Mouse (Mus musculus): Measurements from ENCODE around the gene Btrc. TPM values are rescaled to one million over a fixed set of nuclear protein-coding genes. Genes with fewer than 3 reads are reported as not detected.

The Btrc gene
- polyA plus RNA-seq, 1 experiment: 11.2 TPM

DNA sequence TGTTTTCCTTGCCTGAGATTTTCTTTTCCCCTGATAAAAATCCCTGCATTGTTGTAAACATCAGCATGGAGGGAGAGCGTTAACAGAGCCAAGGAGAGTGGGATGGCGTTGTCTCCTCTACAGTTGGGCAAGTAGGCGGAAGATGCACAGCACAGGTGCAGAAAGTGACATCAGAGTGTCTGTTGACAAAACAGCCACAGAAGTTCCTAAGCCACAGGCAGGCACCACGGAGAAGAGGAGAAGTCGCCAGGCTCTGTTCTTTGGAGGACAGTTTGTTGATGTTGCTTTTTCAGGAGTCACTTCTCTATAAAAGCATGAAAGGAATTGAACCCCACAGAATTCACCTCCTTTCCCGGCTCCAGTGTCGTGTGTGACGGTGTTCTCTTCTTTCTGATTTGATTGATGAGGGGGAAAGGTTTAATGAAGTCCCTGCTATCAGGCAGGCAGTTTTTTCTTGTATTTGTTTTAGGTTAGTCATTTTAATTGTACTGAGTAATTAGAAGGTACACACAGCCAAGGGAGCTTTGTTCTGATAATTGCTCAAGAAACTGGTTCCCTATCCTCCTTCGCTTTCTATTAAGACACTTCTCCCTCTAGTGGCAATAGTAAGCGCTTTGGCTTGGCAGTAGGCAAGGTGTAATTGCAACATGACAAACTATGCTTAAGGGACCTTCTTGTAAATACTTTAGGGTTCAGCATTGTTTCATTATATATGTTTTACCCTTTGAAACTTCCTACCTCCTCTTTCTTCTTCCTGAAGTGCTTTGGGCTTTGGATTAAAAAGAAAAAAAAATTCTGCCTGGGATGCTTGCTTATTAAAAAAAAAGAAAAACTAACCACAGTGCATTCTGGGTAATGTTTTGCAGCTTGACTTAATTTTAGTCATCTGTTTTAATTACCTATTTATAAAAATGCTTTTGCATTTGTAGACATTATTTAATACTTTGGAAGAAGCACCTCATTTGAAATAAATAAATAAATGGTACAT lies 97.5 kb downstream of the Btrc start:
- Histone ChIP-seq H3K27me3 (ENCODE audit: control insufficient read depth, insufficient read depth, low read length) (no peaks in the 10 kb centered on the region), H3K4me3 (ENCODE audit: extremely low read depth, insufficient read depth, insufficient read length) (no peak overlapping the region), H3K27ac (ENCODE audit: insufficient read depth, low read length) (no peak overlapping the region), H3K4me1 (ENCODE audit: control insufficient read depth, insufficient read depth, insufficient read length) (no peaks in the 10 kb centered on the region), H3K36me3 (ENCODE audit: control insufficient read depth, insufficient read depth, low read length) (peaks cover 1% of the 10 kb centered on the region; the same call in 1 of the 2 replicates)
- TF ChIP-seq POLR2A (IDR thresholded peaks at IDR 0.05; ENCODE audit: low read depth, low read length): no peak
- TF ChIP-seq CTCF (IDR thresholded peaks at IDR 0.05; ENCODE audit: extremely low read depth, insufficient read depth, insufficient read length, insufficient replicate concordance): no peak
- WGBS: 76% methylated on average over 10 of the region's 10 CpGs
- no peak for DNase-seq (ENCODE audit: low read depth in 1 of 2, low spot score in 2 of 2)

DNA sequence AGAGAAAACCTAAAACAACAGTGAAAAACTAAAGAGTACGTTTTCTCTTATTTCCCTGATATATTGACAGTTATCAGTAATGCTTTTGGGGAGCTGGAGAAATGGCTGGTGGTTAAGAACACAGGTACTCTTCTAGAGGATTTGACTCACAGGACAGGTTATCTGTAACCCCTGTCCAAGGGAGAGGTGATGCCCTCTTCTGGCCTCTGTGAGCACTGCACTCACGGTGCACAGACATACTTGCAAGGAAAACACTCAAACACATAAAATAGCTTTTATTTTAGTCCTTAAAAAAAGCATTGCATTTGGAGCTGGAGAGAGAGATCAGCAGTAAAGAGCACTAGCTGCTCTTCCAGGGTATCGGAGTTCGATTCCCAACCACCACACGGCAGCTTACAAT lies 106.2 kb downstream of the Btrc start:
- Histone ChIP-seq H3K36me3 (ENCODE audit: control insufficient read depth, insufficient read depth, low read length) (no peaks in the 10 kb centered on the region), H3K27me3 (ENCODE audit: control insufficient read depth, insufficient read depth, low read length) (no peaks in the 10 kb centered on the region), H3K4me1 (ENCODE audit: control insufficient read depth, insufficient read depth, insufficient read length) (peaks cover 2% of the 10 kb centered on the region; the same call in 1 of the 2 replicates), H3K27ac (ENCODE audit: insufficient read depth, low read length) (no peak overlapping the region), H3K4me3 (ENCODE audit: extremely low read depth, insufficient read depth, insufficient read length) (no peak overlapping the region)
- DNase-seq (ENCODE audit: low read depth in 1 of 2, low spot score in 2 of 2): no peak
- TF ChIP-seq CTCF (IDR thresholded peaks at IDR 0.05; ENCODE audit: extremely low read depth, insufficient read depth, insufficient read length, insufficient replicate concordance) (no peak), POLR2A (IDR thresholded peaks at IDR 0.05; ENCODE audit: low read depth, low read length) (no peak)
- WGBS: 99% methylated on average over 5 of the region's 5 CpGs

DNA sequence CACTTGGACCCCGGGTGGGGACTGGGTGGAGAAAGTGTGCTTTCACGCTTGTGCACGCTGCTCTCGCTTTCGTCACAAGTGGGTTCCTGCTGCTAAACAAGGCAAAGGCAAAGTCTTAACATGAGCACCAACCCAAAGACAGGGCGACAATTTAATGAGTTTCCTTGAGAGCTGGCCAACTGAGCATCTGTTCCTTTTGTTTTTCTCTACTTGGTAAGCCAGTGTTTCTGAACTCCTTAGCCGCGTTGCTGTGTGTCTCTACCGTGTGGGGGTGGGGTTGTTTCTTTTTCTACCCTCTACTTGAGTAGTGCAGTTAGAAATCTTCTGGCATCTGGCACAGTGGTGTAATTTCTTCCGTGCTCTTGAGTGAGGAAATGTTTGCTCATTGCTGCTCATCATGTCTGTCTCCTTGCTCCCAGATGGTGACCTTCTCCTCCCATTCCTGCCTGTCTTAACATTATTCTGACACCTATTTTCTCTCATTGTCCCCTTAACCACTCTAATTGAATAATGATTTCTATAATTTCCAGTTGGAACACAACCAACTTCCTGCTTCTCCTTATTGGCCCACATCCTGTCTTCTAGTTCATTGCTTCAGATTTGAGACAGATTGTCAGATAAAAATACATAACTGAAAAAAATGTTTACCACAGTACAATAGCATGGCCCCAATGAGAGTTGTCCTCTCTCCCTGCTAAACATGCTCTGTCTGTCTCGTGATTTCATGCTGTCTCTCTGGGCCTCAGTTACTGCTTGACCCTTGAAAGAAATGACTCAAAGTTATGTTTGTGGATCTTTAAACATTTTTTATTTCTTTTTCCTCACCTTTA lies 109.4 kb downstream of the Btrc start:
- no peaks in the 10 kb centered on the region for H3K27me3 ChIP-seq (ENCODE audit: control insufficient read depth, insufficient read depth, low read length)
- WGBS: 15% methylated on average over 11 of the region's 11 CpGs
- no peaks in the 10 kb centered on the region for H3K36me3 ChIP-seq (ENCODE audit: control insufficient read depth, insufficient read depth, low read length)
- DNase-seq (ENCODE audit: low read depth in 1 of 2, low spot score in 2 of 2): peak; percentile 32 to 50
- peaks cover 6% of the 10 kb centered on the region for H3K4me1 ChIP-seq (ENCODE audit: control insufficient read depth, insufficient read depth, insufficient read length)
- peak overlapping the region; percentile 77 for H3K27ac ChIP-seq (ENCODE audit: insufficient read depth, low read length)
- TF ChIP-seq CTCF (IDR thresholded peaks at IDR 0.05; ENCODE audit: extremely low read depth, insufficient read depth, insufficient read length, insufficient replicate concordance) (no peak), POLR2A (IDR thresholded peaks at IDR 0.05; ENCODE audit: low read depth, low read length) (no peak)
- peak overlapping the region; percentile 49 for H3K4me3 ChIP-seq (ENCODE audit: extremely low read depth, insufficient read depth, insufficient read length)

DNA sequence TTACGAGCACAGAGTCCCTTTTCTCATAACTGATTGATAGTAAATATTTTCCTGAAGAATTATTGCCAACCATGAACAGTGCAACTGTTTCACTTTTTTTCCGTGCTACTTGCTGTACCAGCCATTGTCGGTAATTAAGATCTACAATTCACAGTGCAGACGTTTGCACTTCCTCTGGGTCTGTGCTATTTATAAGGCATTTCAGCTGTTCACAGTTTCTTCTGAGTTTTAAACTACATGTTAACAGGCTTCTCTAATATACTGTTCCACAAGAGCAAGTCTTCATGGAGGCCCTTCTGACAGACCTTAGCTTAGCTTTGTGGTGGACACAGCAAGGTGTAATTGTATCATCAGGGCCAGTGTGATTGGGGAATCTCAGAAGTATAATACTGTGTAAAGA lies 111.2 kb downstream of the Btrc start:
- no peak for TF ChIP-seq POLR2A (IDR thresholded peaks at IDR 0.05; ENCODE audit: low read depth, low read length)
- no peak for TF ChIP-seq CTCF (IDR thresholded peaks at IDR 0.05; ENCODE audit: extremely low read depth, insufficient read depth, insufficient read length, insufficient replicate concordance)
- Histone ChIP-seq H3K4me3 (ENCODE audit: extremely low read depth, insufficient read depth, insufficient read length) (no peak overlapping the region), H3K4me1 (ENCODE audit: control insufficient read depth, insufficient read depth, insufficient read length) (peaks cover 6% of the 10 kb centered on the region), H3K27me3 (ENCODE audit: control insufficient read depth, insufficient read depth, low read length) (no peaks in the 10 kb centered on the region), H3K27ac (ENCODE audit: insufficient read depth, low read length) (no peak overlapping the region; the same call in 1 of the 2 replicates), H3K36me3 (ENCODE audit: control insufficient read depth, insufficient read depth, low read length) (no peaks in the 10 kb centered on the region)
- 12% methylated on average over 4 of the region's 4 CpGs for WGBS
- DNase-seq (ENCODE audit: low read depth in 1 of 2, low spot score in 2 of 2): no peak

DNA sequence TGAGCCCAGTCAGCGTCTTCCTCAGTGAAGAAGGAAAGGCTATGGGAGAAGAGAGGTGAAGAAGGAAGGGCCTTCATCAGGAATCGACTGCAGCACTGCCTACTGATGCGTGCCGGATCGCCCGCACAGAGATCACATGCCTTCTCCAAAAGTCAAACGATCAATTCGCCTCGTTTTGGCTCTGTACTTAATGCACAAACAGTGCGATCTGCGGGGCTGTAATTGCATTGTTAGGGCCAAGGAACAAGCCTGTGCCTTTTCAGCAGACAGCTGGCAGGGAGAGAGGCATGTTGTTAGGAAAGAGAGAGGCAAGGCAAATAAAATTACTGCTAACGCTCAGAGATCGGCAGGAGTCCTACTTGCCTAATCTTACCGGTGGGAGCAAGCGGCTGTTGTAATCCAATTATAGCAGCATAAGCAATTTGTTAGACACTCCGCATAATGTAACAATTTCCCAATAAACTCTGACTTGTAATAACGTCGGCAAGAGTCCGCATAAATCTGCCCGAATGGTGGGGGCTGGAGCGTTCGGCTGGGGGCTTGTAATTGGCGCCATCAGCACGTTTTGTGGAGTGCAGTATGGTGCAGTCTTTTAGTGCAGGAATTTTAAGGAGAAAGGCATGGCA lies 112.5 kb downstream of the Btrc start:
- no peak for TF ChIP-seq POLR2A (IDR thresholded peaks at IDR 0.05; ENCODE audit: low read depth, low read length)
- TF ChIP-seq CTCF (IDR thresholded peaks at IDR 0.05; ENCODE audit: extremely low read depth, insufficient read depth, insufficient read length, insufficient replicate concordance): no peak
- no peaks in the 10 kb centered on the region for H3K27me3 ChIP-seq (ENCODE audit: control insufficient read depth, insufficient read depth, low read length)
- DNase-seq (ENCODE audit: low read depth in 1 of 2, low spot score in 2 of 2): no peak
- no peak overlapping the region for H3K4me3 ChIP-seq (ENCODE audit: extremely low read depth, insufficient read depth, insufficient read length)
- H3K36me3 ChIP-seq (ENCODE audit: control insufficient read depth, insufficient read depth, low read length): no peaks in the 10 kb centered on the region
- WGBS: 92% methylated on average over 24 of the region's 24 CpGs
- H3K27ac ChIP-seq (ENCODE audit: insufficient read depth, low read length): no peak overlapping the region
- H3K4me1 ChIP-seq (ENCODE audit: control insufficient read depth, insufficient read depth, insufficient read length): peaks cover 6% of the 10 kb centered on the region

DNA sequence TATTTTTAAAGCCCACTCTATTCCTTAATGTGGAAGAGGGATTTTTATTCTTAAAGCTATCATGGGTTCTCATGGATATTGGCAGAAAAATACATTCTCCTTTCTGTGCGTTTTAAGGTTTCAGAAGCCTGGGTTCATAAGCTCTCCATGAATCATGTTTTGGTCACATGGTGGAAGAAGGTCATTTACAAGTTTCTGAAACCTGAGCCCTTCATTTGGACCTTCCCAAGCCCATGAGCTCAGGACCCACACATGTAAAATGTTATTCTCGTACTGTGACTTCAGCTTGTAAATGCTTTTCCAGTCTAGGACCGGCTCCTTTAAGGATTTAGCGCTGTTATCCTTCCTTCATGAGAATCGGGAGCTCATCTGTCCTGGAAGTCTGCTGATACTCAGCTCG lies 116.0 kb downstream of the Btrc start:
- TF ChIP-seq CTCF (IDR thresholded peaks at IDR 0.05; ENCODE audit: extremely low read depth, insufficient read depth, insufficient read length, insufficient replicate concordance) (no peak), POLR2A (IDR thresholded peaks at IDR 0.05; ENCODE audit: low read depth, low read length) (no peak)
- no peak overlapping the region for H3K4me3 ChIP-seq (ENCODE audit: extremely low read depth, insufficient read depth, insufficient read length)
- no peaks in the 10 kb centered on the region for H3K36me3 ChIP-seq (ENCODE audit: control insufficient read depth, insufficient read depth, low read length)
- H3K27ac ChIP-seq (ENCODE audit: insufficient read depth, low read length): no peak overlapping the region
- WGBS: 97% methylated on average over 6 of the region's 6 CpGs
- no peaks in the 10 kb centered on the region for H3K27me3 ChIP-seq (ENCODE audit: control insufficient read depth, insufficient read depth, low read length)
- no peak for DNase-seq (ENCODE audit: low read depth in 1 of 2, low spot score in 2 of 2)
- peaks cover 4% of the 10 kb centered on the region for H3K4me1 ChIP-seq (ENCODE audit: control insufficient read depth, insufficient read depth, insufficient read length)

All from spleen, adult 2 months (tissue).